Mouse (Mus musculus): ENCODE results near the gene Rnf217. TPM values are rescaled to one million over a fixed set of nuclear protein-coding genes. Genes with fewer than 3 reads are reported as not detected.

Gene Rnf217
- polyA plus RNA-seq, 1 experiment from 2014 or later: 1.4 TPM

DNA sequence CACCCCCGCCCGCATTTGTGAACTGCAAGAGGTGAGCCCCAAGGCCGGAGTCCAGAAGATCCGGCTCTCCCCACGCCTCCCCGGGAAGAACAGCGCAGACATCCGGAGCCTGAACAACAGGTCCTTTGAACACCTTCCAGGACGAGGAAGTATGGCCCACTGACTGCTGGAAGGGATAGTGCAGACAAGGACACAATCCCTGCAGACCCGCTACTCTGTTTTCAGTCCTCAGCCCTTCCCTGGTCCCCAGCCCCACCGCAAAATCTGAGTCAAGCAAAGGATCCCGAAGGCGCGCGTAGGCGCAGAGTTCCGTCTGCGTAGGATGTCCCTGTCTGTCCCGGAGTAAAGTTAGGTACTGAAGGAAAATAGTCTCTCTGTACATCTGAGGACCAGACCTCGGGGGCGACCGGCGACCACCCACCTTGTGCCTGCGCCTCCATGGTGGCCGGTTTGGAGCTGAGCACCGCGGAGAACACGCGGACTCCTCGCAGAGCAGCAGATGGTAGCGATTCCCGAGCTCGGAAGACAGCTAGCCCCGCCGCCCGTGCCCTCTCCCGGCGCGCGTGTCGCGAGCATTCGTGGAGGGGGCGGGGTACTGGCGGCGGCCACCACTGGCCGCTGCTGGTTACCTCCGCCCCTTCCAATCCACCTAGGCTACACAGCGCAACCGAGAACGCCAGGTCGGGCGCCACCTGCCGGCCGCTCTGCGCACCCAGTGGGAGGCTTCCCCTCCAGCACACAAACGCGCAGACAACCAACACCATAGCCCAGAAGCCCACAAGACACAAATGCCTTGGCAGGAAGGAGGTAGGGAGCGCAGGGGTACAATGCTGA lies 163.5 kb downstream of the Rnf217 start, which contains the start of gene Tpd52l1:
Gene Tpd52l1, minus strand, starts transcription at position 668 of the 834 bp plus-strand sequence.
- Histone ChIP-seq H3K27ac (ENCODE audit: low read length) (no peak within 1 kb of the TSS), H3K9ac (ENCODE audit: low read length) (peak within 1 kb of the TSS; percentile 76), H3K4me2 (ENCODE audit: low read depth, low read length) (peak within 1 kb of the TSS; percentile 88), H3K9me3 (replicated peaks; ENCODE audit: control insufficient read depth, low read length) (no peaks in the 10 kb centered on the region), H3K27me3 (ENCODE audit: control insufficient read depth, insufficient read depth, low read length) (no peaks in the 10 kb centered on the region), H3K36me3 (ENCODE audit: control insufficient read depth, insufficient read depth, low read length) (no peaks in the 10 kb centered on the region), H3K4me1 (ENCODE audit: control insufficient read depth, insufficient read depth, low read length) (0 out of 2 replicates have a peak, but pooled peaks cover 3% of the 10 kb centered on the region), H3K4me3 (replicated peaks; ENCODE audit: low read length) (peak within 1 kb of the TSS; percentile 71)
- 1% methylated on average over 59 of the region's 59 CpGs for WGBS
- ATAC-seq (ENCODE audit: insufficient read depth, low FRiP score): peak; percentile 97

- H3K27me3 ChIP-seq (ENCODE audit: control insufficient read depth, insufficient read depth, low read length): no peaks in the 10 kb centered on the region
- no peaks in the 10 kb centered on the region for H3K9me3 ChIP-seq (replicated peaks; ENCODE audit: control insufficient read depth, low read length)
- WGBS: 80% methylated on average over 7 of the region's 7 CpGs
- no peaks in the 10 kb centered on the region for H3K36me3 ChIP-seq (ENCODE audit: control insufficient read depth, insufficient read depth, low read length)
- H3K4me1 ChIP-seq (ENCODE audit: control insufficient read depth, insufficient read depth, low read length): 0 out of 2 replicates have a peak, but pooled peaks cover 3% of the 10 kb centered on the region
- no peak for ATAC-seq (ENCODE audit: insufficient read depth, low FRiP score)
- H3K27ac ChIP-seq (ENCODE audit: low read length): no peak overlapping the region
- no peak overlapping the region for H3K9ac ChIP-seq (ENCODE audit: low read length)
- H3K4me2 ChIP-seq (ENCODE audit: low read depth, low read length): no peak overlapping the region
- H3K4me3 ChIP-seq (replicated peaks; ENCODE audit: low read length): no peak overlapping the region
These were observed 164.8 kb downstream of the Rnf217 start for GRCm38 (mm10) chr10:31444206-31444605.

Other genes with a start within 250 kb of the Rnf217 start
- 20.3 and 21.1 TPM in 2 replicates for gene Tpd52l1, start 163.2 kb downstream of the Rnf217 start, polyA plus RNA-seq (2015; fragmentation: Nextera tagmentation; extraction: Ambion mirVana)

All from stomach, embryonic 16.5 days (tissue).